Mouse (Mus musculus) embryonic facial prominence, embryonic 13.5 days (tissue): Measurements from ENCODE around the gene Ccl6. TPM values are rescaled to one million over a fixed set of nuclear protein-coding genes. Genes with fewer than 3 reads are reported as not detected.
"Not testable (repeated sequence)": the region's sequence is repeated elsewhere in the genome, so short reads cannot be mapped to it uniquely, and the experiment has no call there.

Experiments used
- ATAC-seq: fragments of 200-750 bp; cut with Nextera tagmentation; 2 replicates; pipeline ENCODE4 v1.8.0; 2017; ENCODE audit warnings: low read depth; ENCODE audit not compliant: insufficient number of reproducible peaks, insufficient read depth, low FRiP score, low TSS enrichment
- H3K27ac ChIP-seq: fragments of 300-500 bp; sonication (generic); 2 replicates; pipeline ENCODE4 v1.5.1; 2015; ENCODE audit warnings: moderate library complexity, mild to moderate bottlenecking, inconsistent platforms
- H3K27me3 ChIP-seq: fragments of 300-500 bp; sonication (generic); 2 replicates; pipeline ENCODE4 v1.6.1; 2015; ENCODE audit warnings: mild to moderate bottlenecking, inconsistent platforms
- H3K36me3 ChIP-seq: fragments of 300-500 bp; sonication (generic); 2 replicates; pipeline ENCODE4 v1.6.1; 2015; ENCODE audit warnings: mild to moderate bottlenecking, inconsistent platforms
- H3K4me1 ChIP-seq: fragments of 300-500 bp; sonication (generic); 2 replicates; pipeline ENCODE4 v1.6.1; 2015; ENCODE audit warnings: inconsistent platforms
- H3K4me2 ChIP-seq: fragments of 300-500 bp; sonication (generic); 2 replicates; pipeline ENCODE4 v1.6.1; 2015; ENCODE audit warnings: moderate library complexity, mild to moderate bottlenecking, inconsistent platforms
- H3K4me3 ChIP-seq: fragments of 300-500 bp; sonication (generic); 2 replicates; pipeline ENCODE4 v1.5.1; 2015; ENCODE audit warnings: mild to moderate bottlenecking, inconsistent platforms
- H3K9ac ChIP-seq: fragments of 300-500 bp; sonication (generic); 2 replicates; pipeline ENCODE4 v1.6.1; 2015; ENCODE audit warnings: mild to moderate bottlenecking, inconsistent platforms
- H3K9me3 ChIP-seq: fragments of 300-500 bp; sonication (generic); 2 replicates; pipeline ENCODE4 v1.6.1; 2016; ENCODE audit warnings: inconsistent platforms
- WGBS: fragments of 180-500 bp; shearing (Covaris S2); methylation state at CpG from one replicate; pipeline ENCODE4 v1.1.7; 2015; ENCODE audit warnings: mixed read lengths; 5-methylcytosine and 5-hydroxymethylcytosine counted together
- polyA plus RNA-seq: library from polyadenylated mRNA; unstranded; fragments of >200 nt; fragmentation: Nextera tagmentation; extraction: Ambion mirVana; gene quantifications from 2 replicates; pipeline ENCODE4 v1.2.1, GENCODE M21; 2015

Gene Ccl6
- polyA plus RNA-seq, 1 experiment from 2014 or later: 0.35 TPM

DNA sequence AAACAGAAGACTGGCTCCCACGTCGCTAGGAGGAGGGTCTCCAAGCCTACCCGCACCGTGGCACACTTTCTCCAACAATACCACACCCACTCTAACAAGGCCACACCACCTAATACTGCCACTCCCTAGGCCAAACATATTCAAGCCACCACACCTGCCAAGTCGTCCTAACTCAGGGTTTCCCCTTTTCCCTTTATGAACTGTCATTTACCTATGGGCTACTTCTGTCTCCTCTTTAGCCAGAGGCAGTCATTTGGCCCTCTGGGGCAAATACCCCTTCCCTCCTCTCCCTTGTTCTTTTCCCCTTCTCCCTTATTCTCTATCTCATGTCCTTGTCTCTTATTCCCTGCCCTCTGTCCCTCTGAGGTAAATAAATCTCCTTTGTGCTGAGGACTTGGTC, 41.2 kb downstream of the Ccl6 start:
- Histone ChIP-seq H3K4me2 (no peak overlapping the region), H3K9ac (no peak overlapping the region), H3K4me1 (no peaks in the 10 kb centered on the region), H3K27me3 (no peaks in the 10 kb centered on the region), H3K4me3 (no peak overlapping the region), H3K9me3 (no peaks in the 10 kb centered on the region), H3K27ac (no peak overlapping the region), H3K36me3 (no peaks in the 10 kb centered on the region)
- WGBS: 80% methylated on average over 5 of the region's 5 CpGs
- ATAC-seq: no peak

GRCm38 (mm10) chr11:83551037-83551436, 41.9 kb downstream of the Ccl6 start:
- not testable (repeated sequence) for H3K27ac ChIP-seq, H3K27me3 ChIP-seq, H3K4me2 ChIP-seq, H3K4me1 ChIP-seq, H3K36me3 ChIP-seq, H3K4me3 ChIP-seq, H3K9me3 ChIP-seq, H3K9ac ChIP-seq, ATAC-seq
- WGBS: 76% methylated on average over 7 of the region's 7 CpGs

GRCm38 (mm10) chr11:83550186-83550632, 42.7 kb downstream of the Ccl6 start:
- ATAC-seq: no peak
- no peak overlapping the region for H3K9ac ChIP-seq
- H3K4me3 ChIP-seq: no peak overlapping the region
- no peak overlapping the region for H3K27ac ChIP-seq
- H3K4me1 ChIP-seq: no peaks in the 10 kb centered on the region
- H3K27me3 ChIP-seq: no peaks in the 10 kb centered on the region
- no peaks in the 10 kb centered on the region for H3K9me3 ChIP-seq
- H3K36me3 ChIP-seq: no peaks in the 10 kb centered on the region
- 87% methylated on average over 5 of the region's 5 CpGs for WGBS
- H3K4me2 ChIP-seq: no peak overlapping the region

- no peaks in the 10 kb centered on the region for H3K9me3 ChIP-seq
- no peaks in the 10 kb centered on the region for H3K27me3 ChIP-seq
- no peak overlapping the region for H3K27ac ChIP-seq
- H3K4me2 ChIP-seq: no peak overlapping the region
- H3K9ac ChIP-seq: no peak overlapping the region
- ATAC-seq: no peak
- no peaks in the 10 kb centered on the region for H3K36me3 ChIP-seq
- WGBS: 49% methylated on average over 3 of the region's 3 CpGs
- no peak overlapping the region for H3K4me3 ChIP-seq
- H3K4me1 ChIP-seq: peaks cover 5% of the 10 kb centered on the region; the same call in 1 of the 2 replicates
These were observed 48.7 kb downstream of the Ccl6 start for GRCm38 (mm10) chr11:83544214-83544613.

- H3K9ac ChIP-seq: no peak overlapping the region
- 84% methylated on average over 3 of the region's 3 CpGs for WGBS
- H3K27ac ChIP-seq: no peak overlapping the region
- peaks cover 5% of the 10 kb centered on the region; the same call in 1 of the 2 replicates for H3K4me1 ChIP-seq
- no peaks in the 10 kb centered on the region for H3K27me3 ChIP-seq
- no peaks in the 10 kb centered on the region for H3K9me3 ChIP-seq
- ATAC-seq: no peak
- H3K36me3 ChIP-seq: no peaks in the 10 kb centered on the region
- H3K4me3 ChIP-seq: no peak overlapping the region
- H3K4me2 ChIP-seq: no peak overlapping the region
These were observed 51.5 kb downstream of the Ccl6 start for GRCm38 (mm10) chr11:83541415-83541814.

DNA sequence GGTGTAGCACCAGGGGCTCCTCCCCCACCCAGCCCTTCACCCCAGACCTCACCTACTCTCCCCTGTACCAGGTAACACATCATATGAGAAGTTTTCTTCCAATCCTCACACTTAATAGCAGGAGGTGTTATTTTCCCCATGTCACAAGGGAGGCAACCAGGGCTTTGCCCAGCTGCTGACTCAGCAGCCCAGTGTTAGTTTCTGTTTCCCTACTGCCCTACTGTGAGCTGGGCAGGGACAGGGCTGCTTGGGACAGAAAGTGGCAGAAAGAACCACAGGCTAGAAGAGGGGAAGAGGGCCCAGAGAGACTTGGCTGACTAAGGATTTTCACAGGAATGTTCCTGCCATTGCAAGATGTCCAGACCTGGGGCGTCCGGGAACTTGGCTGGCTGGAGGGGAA, 52.0 kb downstream of the Ccl6 start:
- Histone ChIP-seq H3K27me3 (no peaks in the 10 kb centered on the region), H3K4me3 (no peak overlapping the region), H3K9ac (no peak overlapping the region), H3K27ac (no peak overlapping the region), H3K9me3 (no peaks in the 10 kb centered on the region), H3K4me1 (peaks cover 5% of the 10 kb centered on the region; the same call in 1 of the 2 replicates), H3K36me3 (no peaks in the 10 kb centered on the region), H3K4me2 (no peak overlapping the region)
- no peak for ATAC-seq
- 80% methylated on average over 2 of the region's 2 CpGs for WGBS

- H3K9me3 ChIP-seq: no peaks in the 10 kb centered on the region
- WGBS: 74% methylated on average over 3 of the region's 3 CpGs
These were observed 54.1 kb downstream of the Ccl6 start for GRCm38 (mm10) chr11:83538705-83539314.

More at GRCm38 (mm10) chr11:83538705-83539314, 54.1 kb downstream of the Ccl6 start:
- Histone ChIP-seq H3K4me2 (no peak overlapping the region), H3K27me3 (no peaks in the 10 kb centered on the region), H3K36me3 (no peaks in the 10 kb centered on the region), H3K4me3 (no peak overlapping the region), H3K4me1 (peaks cover 13% of the 10 kb centered on the region), H3K9ac (no peak overlapping the region), H3K27ac (no peak overlapping the region)
- ATAC-seq: no peak

Other genes starting within 250 kb of the Ccl6 start
- gene Rasl10b, start 183.9 kb downstream of the Ccl6 start, polyA plus RNA-seq: 3.5 and 3.9 TPM in 2 replicates
- 0.07 TPM in 1 of 2 replicates, not detected in the other for gene Gas2l2, start 163.6 kb downstream of the Ccl6 start, polyA plus RNA-seq
- gene 1700020L24Rik, start 155.4 kb downstream of the Ccl6 start, polyA plus RNA-seq: 0.32 and 0.76 TPM in 2 replicates
- 2.6 and 2.9 TPM in 2 replicates for gene Mmp28, start 130.0 kb downstream of the Ccl6 start, polyA plus RNA-seq
- gene Taf15, start 120.0 kb downstream of the Ccl6 start, polyA plus RNA-seq: 17.9 and 21.9 TPM in 2 replicates
- not detected in 2 replicates for gene Heatr9, start 70.9 kb downstream of the Ccl6 start, polyA plus RNA-seq
- gene Ccl5, start 62.6 kb downstream of the Ccl6 start, polyA plus RNA-seq: 0.56 TPM in 1 of 2 replicates, not detected in the other
- 1.9 and 3.6 TPM in 2 replicates for gene Ccl9, start 14.5 kb downstream of the Ccl6 start, polyA plus RNA-seq
- not detected in 2 replicates for gene Rpl9-ps1, start 52.5 kb upstream of the Ccl6 start, polyA plus RNA-seq
- 0.38 TPM in 1 of 2 replicates, not detected in the other for gene Ccl3, start 56.3 kb upstream of the Ccl6 start, polyA plus RNA-seq
- gene Ccl4, start 69.5 kb upstream of the Ccl6 start, polyA plus RNA-seq: 0.43 and 0.45 TPM in 2 replicates
- gene Wfdc17, start 110.9 kb upstream of the Ccl6 start, polyA plus RNA-seq: 0.58 TPM in 1 of 2 replicates, not detected in the other
- 1.5 TPM in 1 of 2 replicates, not detected in the other for gene Wfdc18, start 115.9 kb upstream of the Ccl6 start, polyA plus RNA-seq
- gene Wfdc21, start 153.9 kb upstream of the Ccl6 start, polyA plus RNA-seq: not detected in 2 replicates
- 32.0 and 32.1 TPM in 2 replicates for gene Heatr6, start 160.6 kb upstream of the Ccl6 start, polyA plus RNA-seq